Mouse (Mus musculus): ENCODE data around the gene Irx5.
A peak's percentile ranks its signal among the peaks of the same experiment; 100 is the strongest.

Irx5 gene

GRCm38 (mm10) chr8:92361546-92362351 lies 4.3 kb downstream of the Irx5 start:
- peak; percentile 58 for DNase-seq

GRCm38 (mm10) chr8:92362396-92363115 lies 5.1 kb downstream of the Irx5 start:
- DNase-seq, result no peak

GRCm38 (mm10) chr8:92363217-92364147 lies 6.1 kb downstream of the Irx5 start:
- no peak for DNase-seq

GRCm38 (mm10) chr8:92364148-92364775 lies 6.8 kb downstream of the Irx5 start:
- DNase-seq, result peak; percentile 60

- no peak for DNase-seq
Measured at GRCm38 (mm10) chr8:92364776-92365240, 7.4 kb downstream of the Irx5 start.

GRCm38 (mm10) chr8:92365241-92365943 lies 8.0 kb downstream of the Irx5 start:
- DNase-seq, result no peak

- DNase-seq, result no peak
Measured at GRCm38 (mm10) chr8:92365944-92366735, 8.7 kb downstream of the Irx5 start.

- DNase-seq, result no peak
Measured at GRCm38 (mm10) chr8:92366736-92367267, 9.4 kb downstream of the Irx5 start.

GRCm38 (mm10) chr8:92379524-92379923 lies 22.1 kb downstream of the Irx5 start:
- no peak for DNase-seq

- no peak for DNase-seq
Measured at GRCm38 (mm10) chr8:92380571-92380970, 23.1 kb downstream of the Irx5 start.

GRCm38 (mm10) chr8:92387893-92388292 lies 30.5 kb downstream of the Irx5 start:
- no peak for DNase-seq

GRCm38 (mm10) chr8:92404218-92404617 lies 46.8 kb downstream of the Irx5 start:
- no peak for DNase-seq

- no peak for DNase-seq
Measured at GRCm38 (mm10) chr8:92408092-92408491, 50.7 kb downstream of the Irx5 start.

- DNase-seq, result no peak
Measured at GRCm38 (mm10) chr8:92413583-92413982, 56.2 kb downstream of the Irx5 start.

- DNase-seq, result no peak
Measured at GRCm38 (mm10) chr8:92420666-92421065, 63.2 kb downstream of the Irx5 start.

Measured in kidney, postnatal 14 days (tissue).